Mouse (Mus musculus) bone marrow, adult 2 months (tissue): ENCODE data around the gene Epha8. TPM values are rescaled to one million over a fixed set of nuclear protein-coding genes. Genes with fewer than 3 reads are reported as not detected.

ENCODE experiments used
- H3K27ac ChIP-seq: fragments of 200-500 bp; 2 replicates; pipeline ENCODE4 v1.5.1; 2012; ENCODE audit warnings: low read depth, mild to moderate bottlenecking, control low read depth, inconsistent platforms, low read length; ENCODE audit not compliant: control insufficient read depth, poor library complexity, insufficient read depth
- H3K4me1 ChIP-seq: fragments of 200-500 bp; 2 replicates; pipeline ENCODE4 v1.6.1; 2011; ENCODE audit warnings: low read length; ENCODE audit not compliant: control insufficient read depth, insufficient read depth
- H3K4me3 ChIP-seq: fragments of 200-500 bp; replicated peaks from 2 replicates; pipeline ENCODE3; 2011; ENCODE audit warnings: mild to moderate bottlenecking, low read depth, low read length, control low read depth; ENCODE audit not compliant: control insufficient read depth
- CTCF ChIP-seq: fragments of 200-500 bp; IDR thresholded peaks from 2 replicates; pipeline ENCODE4 v1.5.1; 2011; ENCODE audit warnings: low read length, control low read depth; ENCODE audit not compliant: control insufficient read depth, insufficient read depth
- POLR2A ChIP-seq: fragments of 200-500 bp; IDR thresholded peaks from 2 replicates; pipeline ENCODE4 v1.6.1; 2011; ENCODE audit warnings: low read depth, mild to moderate bottlenecking, control low read depth, low read length, borderline replicate concordance; ENCODE audit not compliant: control insufficient read depth
- WGBS: fragments of 180-500 bp; shearing (Covaris S2); methylation state at CpG from one replicate; pipeline ENCODE4 v1.1.7; 2018; 5-methylcytosine and 5-hydroxymethylcytosine counted together
- polyA plus RNA-seq: library from polyadenylated mRNA; stranded (reverse); fragments of >200 nt; gene quantifications from 2 replicates; pipeline ENCODE4 v1.2.4, GENCODE M21; 2011; ENCODE audit warnings: low replicate concordance; ENCODE audit not compliant: missing spikeins, insufficient read depth, insufficient read length

Epha8 gene
- polyA plus RNA-seq, 1 experiment: not detected

- 7% methylated on average over 6 of the region's 6 CpGs for WGBS
- no peak overlapping the region for H3K27ac ChIP-seq
- H3K4me1 ChIP-seq: no peaks in the 10 kb centered on the region
- no peak overlapping the region for H3K4me3 ChIP-seq
- TF ChIP-seq POLR2A: no peak
- no peak for TF ChIP-seq CTCF
Observed at GRCm38 (mm10) chr4:136924529-136924928, 32.1 kb downstream of the Epha8 start.

- no peaks in the 10 kb centered on the region for H3K4me1 ChIP-seq
- H3K4me3 ChIP-seq: no peak overlapping the region
- TF ChIP-seq POLR2A (no peak), CTCF (no peak)
- H3K27ac ChIP-seq: no peak overlapping the region
- 72% methylated on average over 3 of the region's 3 CpGs for WGBS
Observed at GRCm38 (mm10) chr4:136919526-136919925, 37.1 kb downstream of the Epha8 start.

DNA sequence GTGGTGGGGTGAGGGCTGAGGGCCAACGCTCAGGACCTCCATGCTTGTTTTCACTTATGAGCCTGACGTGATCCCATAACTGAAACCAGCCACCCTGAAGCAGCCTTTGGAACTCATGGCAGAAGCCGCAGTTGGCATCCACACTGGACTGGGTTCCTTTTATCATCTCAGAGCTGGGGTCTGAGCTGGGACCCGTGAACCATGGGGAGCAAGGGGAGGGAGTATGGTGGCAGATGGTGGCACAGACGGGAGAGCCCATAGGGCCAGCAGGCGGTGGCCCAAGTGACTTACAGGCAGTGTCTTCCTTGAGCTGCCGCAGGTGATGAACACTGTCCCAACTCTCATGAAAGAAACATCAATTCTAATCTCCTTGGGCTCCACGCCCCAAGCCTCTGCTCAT is 37.8 kb downstream of the Epha8 start:
- Histone ChIP-seq H3K27ac (no peak overlapping the region), H3K4me1 (no peaks in the 10 kb centered on the region), H3K4me3 (no peak overlapping the region)
- no peak for TF ChIP-seq CTCF
- TF ChIP-seq POLR2A: no peak
- WGBS: 79% methylated on average over 8 of the region's 8 CpGs

- WGBS: 53% methylated on average over 7 of the region's 7 CpGs
- TF ChIP-seq CTCF: no peak
- no peak for TF ChIP-seq POLR2A
- H3K4me1 ChIP-seq: no peaks in the 10 kb centered on the region
- no peak overlapping the region for H3K4me3 ChIP-seq
- H3K27ac ChIP-seq: no peak overlapping the region
Observed at GRCm38 (mm10) chr4:136917165-136917524, 39.5 kb downstream of the Epha8 start.

DNA sequence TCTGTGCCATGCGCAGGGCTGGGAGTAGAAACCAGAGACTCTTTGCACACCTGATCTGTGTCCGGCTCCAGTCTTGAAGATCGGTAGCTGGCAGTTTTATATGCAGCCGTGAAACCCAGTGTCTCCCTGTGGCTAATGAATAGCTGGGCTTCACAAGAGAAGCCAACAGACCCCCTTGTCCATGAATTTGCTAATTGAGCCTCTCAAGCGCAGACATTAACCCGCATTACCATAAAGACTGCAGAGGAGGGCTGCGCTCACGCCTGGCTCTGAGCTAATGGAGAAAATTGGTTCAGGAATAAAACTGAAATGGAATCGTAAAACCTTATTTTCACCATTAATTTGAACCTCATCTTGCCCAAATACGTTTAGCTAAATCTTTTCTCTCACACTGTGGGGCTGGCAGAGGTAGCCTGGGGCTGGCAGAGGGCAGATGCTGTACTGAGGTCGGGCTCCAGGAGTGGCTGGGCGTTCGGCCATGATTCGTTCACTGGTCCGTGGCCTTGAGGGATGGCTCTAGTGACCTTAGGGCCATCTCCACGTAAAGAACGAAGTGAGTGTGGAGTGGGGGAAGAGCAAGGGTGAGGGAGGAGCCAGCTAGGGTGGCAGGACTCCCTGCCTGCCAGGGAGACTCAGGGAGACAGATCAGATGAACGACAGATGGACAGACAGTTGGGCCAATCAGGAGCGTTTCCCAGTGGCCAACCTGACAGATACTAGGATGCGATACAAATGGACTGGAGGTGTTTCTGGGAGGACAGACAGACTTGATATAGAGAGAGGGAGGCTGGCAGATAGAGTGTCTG is 40.1 kb downstream of the Epha8 start:
- Histone ChIP-seq H3K4me1 (no peaks in the 10 kb centered on the region), H3K4me3 (no peak overlapping the region), H3K27ac (no peak overlapping the region)
- WGBS: 71% methylated on average over 20 of the region's 20 CpGs
- TF ChIP-seq CTCF: no peak
- no peak for TF ChIP-seq POLR2A

DNA sequence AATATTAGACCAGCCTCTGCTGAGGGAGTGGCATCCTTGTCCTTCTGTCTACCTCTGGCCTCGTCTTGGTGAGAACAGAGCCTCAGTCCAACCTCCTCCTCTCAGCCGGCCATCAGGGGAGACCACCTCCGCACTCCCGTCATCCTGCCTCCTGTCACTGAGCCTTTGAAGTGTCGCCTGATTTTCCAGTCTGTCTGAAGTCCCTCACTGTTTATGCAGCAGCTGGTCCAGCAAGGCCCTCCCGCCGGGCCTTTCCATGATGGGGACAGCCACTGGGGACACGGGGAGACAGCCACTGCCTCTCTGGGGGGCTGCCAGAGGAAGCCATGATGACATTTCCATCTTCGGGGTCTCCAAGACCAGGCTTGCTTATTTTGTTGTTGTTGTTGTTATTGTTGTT is 43.8 kb downstream of the Epha8 start:
- WGBS: 18% methylated on average over 9 of the region's 9 CpGs
- no peak overlapping the region for H3K27ac ChIP-seq
- TF ChIP-seq POLR2A (no peak), CTCF (no peak)

GRCm38 (mm10) chr4:136911804-136912203 is 44.8 kb downstream of the Epha8 start:
- Histone ChIP-seq H3K4me1 (no peaks in the 10 kb centered on the region; the same call in 1 of the 2 replicates), H3K4me3 (no peak overlapping the region), H3K27ac (no peak overlapping the region)
- TF ChIP-seq POLR2A: no peak
- TF ChIP-seq CTCF: no peak
- WGBS: 32% methylated on average over 9 of the region's 9 CpGs

More for the DNA sequence above, 43.8 kb downstream of the Epha8 start:
- no peak overlapping the region for H3K4me3 ChIP-seq
- no peaks in the 10 kb centered on the region; the same call in 1 of the 2 replicates for H3K4me1 ChIP-seq

- Histone ChIP-seq H3K27ac (no peak overlapping the region), H3K4me3 (no peak overlapping the region), H3K4me1 (no peaks in the 10 kb centered on the region; the same call in 1 of the 2 replicates)
- WGBS: 7% methylated on average over 17 of the region's 17 CpGs
- no peak for TF ChIP-seq POLR2A
- no peak for TF ChIP-seq CTCF
Observed at GRCm38 (mm10) chr4:136911211-136911646, 45.4 kb downstream of the Epha8 start.
